Mouse (Mus musculus): ENCODE results near the gene Acsbg2.

GRCm38 (mm10) chr17:56913023-56913422, 38.8 kb upstream of the Acsbg2 start:
- TF ChIP-seq EP300 (IDR thresholded peaks at IDR 0.05; ENCODE audit: low read depth): no peak
- TF ChIP-seq CTCF (IDR thresholded peaks at IDR 0.05; ENCODE audit: low read depth): no peak

All from heart, postnatal 0 days (tissue).